Mouse (Mus musculus) intestine, embryonic 14.5 days (tissue): ENCODE measurements around the gene Nr2c2ap. TPM values are rescaled to one million over a fixed set of nuclear protein-coding genes. Genes with fewer than 3 reads are reported as not detected.

ENCODE experiments used
- ATAC-seq: fragments of 200-750 bp; cut with Nextera tagmentation; replicated peaks from 2 replicates; pipeline ENCODE4 v1.8.0; 2017; ENCODE audit warnings: low read depth, moderate number of reproducible peaks, moderate TSS enrichment, moderate library complexity; ENCODE audit not compliant: low FRiP score, low TSS enrichment
- DNase-seq: peaks from one replicate; pipeline ENCODE4 v3.0.0-alpha.2; 2018; ENCODE audit warnings: low spot score
- H3K27ac ChIP-seq: fragments of 300-500 bp; sonication (generic); 2 replicates; pipeline ENCODE4 v1.5.1; 2014; ENCODE audit warnings: low read depth, mild to moderate bottlenecking, control low read depth
- H3K27me3 ChIP-seq: fragments of 300-500 bp; sonication (generic); replicated peaks from 2 replicates; pipeline ENCODE4 v1.6.1; 2014; ENCODE audit warnings: low read length, control low read depth; ENCODE audit not compliant: control insufficient read depth, insufficient read depth
- H3K36me3 ChIP-seq: fragments of 300-500 bp; sonication (generic); 2 replicates; pipeline ENCODE4 v1.6.1; 2014; ENCODE audit warnings: low read length, control low read depth; ENCODE audit not compliant: control insufficient read depth, insufficient read depth
- H3K4me1 ChIP-seq: fragments of 300-500 bp; sonication (generic); replicated peaks from 2 replicates; pipeline ENCODE4 v1.6.1; 2014; ENCODE audit warnings: low read length, control low read depth, mixed read lengths; ENCODE audit not compliant: control insufficient read depth, insufficient read depth
- H3K4me2 ChIP-seq: fragments of 300-500 bp; sonication (generic); 2 replicates; pipeline ENCODE4 v1.6.1; 2014; ENCODE audit warnings: low read length
- H3K4me3 ChIP-seq: fragments of 300-500 bp; sonication (generic); 2 replicates; pipeline ENCODE4 v1.5.1; 2014; ENCODE audit warnings: low read depth, low read length, control low read depth, mixed read lengths
- H3K9ac ChIP-seq: fragments of 300-500 bp; sonication (generic); 2 replicates; pipeline ENCODE4 v1.6.1; 2014; ENCODE audit warnings: mild to moderate bottlenecking, low read length
- H3K9me3 ChIP-seq: fragments of 300-500 bp; sonication (generic); 2 replicates; pipeline ENCODE4 v1.6.1; 2016; ENCODE audit warnings: low read length, control low read depth; ENCODE audit not compliant: control insufficient read depth
- WGBS: fragments of 180-500 bp; shearing (Covaris S2); extraction: QIAGEN DNeasy Blood & Tissue Kit; methylation state at CpG from one replicate; pipeline ENCODE4 v1.1.7; 2014; 5-methylcytosine and 5-hydroxymethylcytosine counted together
- polyA plus RNA-seq: library from polyadenylated mRNA; unstranded; fragments of >200 nt; fragmentation: Nextera tagmentation; extraction: Ambion mirVana; gene quantifications from 2 replicates; pipeline ENCODE4 v1.2.1, GENCODE M21; 2014

Nr2c2ap gene
- polyA plus RNA-seq, 1 experiment from 2014 or later: 29.5 TPM

DNA sequence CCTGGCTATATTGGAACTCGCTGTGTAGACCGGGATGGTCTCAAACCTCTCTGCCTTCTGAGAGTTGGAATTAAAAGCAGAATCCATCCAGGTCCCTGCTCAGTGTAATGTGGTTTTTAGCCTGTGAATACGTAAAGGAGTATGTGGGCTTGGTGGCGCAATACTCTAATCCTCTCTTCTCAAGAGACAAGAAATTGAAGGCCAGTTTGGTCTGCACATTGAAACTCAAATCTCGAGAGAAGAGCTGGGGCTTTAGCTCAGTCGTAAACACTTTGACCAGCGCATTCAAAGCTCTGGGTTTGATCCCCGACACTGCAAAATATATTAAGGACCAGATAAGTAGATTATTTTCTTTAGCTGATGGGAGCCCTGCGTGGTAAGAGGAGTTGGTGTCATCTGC is 8.8 kb downstream of the Nr2c2ap start:
- Histone ChIP-seq H3K9me3 (no peaks in the 10 kb centered on the region), H3K27me3 (no peaks in the 10 kb centered on the region), H3K4me2 (peak overlapping the region; percentile 78), H3K27ac (peak overlapping the region; percentile 69), H3K4me3 (peak overlapping the region; percentile 94), H3K4me1 (peaks cover 16% of the 10 kb centered on the region), H3K9ac (peak overlapping the region; percentile 75), H3K36me3 (peaks cover 40% of the 10 kb centered on the region)
- ATAC-seq (no peak), DNase-seq (no peak)
- 6% methylated on average over 9 of the region's 9 CpGs for WGBS

DNA sequence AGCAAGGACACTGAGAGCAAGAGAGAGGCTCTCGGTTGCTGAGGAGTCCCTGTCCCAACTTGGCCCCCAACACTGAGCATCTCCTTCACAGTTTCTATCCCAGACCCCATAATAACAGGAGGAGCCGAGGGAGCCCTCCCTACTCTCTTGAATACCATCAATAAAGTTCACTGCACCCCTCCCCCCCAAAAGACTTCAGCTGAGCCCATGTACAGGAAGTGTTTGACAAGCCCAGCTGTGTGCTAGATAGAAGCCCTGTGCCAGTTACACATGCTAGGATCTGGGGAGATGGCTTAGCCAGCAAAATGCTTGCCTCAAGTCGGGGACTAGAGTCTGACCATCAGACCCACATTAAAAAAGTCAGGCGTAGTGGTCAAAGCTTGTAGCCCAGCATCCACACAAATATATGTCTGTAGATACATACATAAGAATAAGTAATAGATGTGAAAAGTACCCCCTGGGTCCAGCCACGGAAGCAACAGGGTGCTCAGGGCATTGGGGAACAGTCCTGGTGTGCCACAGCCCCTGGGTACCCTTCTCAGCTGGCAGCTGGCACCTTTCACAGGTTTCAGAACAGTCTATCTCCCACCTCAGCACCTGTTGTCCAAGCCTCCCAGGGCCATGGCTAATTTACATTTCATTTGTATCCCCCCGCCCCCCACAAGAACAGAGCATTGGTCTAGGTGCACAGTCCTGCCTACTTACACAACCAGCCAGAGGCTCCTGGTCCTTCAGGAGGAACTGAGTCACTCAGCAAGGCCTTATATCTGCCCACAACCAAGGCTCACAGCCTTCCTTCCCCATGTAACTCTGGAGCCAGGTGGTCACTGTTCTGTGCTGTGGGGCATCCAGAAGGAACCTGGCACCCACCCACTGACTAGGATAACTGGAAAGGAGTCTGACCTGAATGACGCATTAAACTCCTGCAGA is 16.8 kb downstream of the Nr2c2ap start:
- 80% methylated on average over 7 of the region's 7 CpGs for WGBS
- H3K9ac ChIP-seq: no peak overlapping the region
- DNase-seq: no peak
- peaks cover 35% of the 10 kb centered on the region for H3K36me3 ChIP-seq
- no peak overlapping the region for H3K27ac ChIP-seq
- H3K27me3 ChIP-seq: no peaks in the 10 kb centered on the region
- H3K4me2 ChIP-seq: no peak overlapping the region
- H3K4me1 ChIP-seq: no peaks in the 10 kb centered on the region
- ATAC-seq: no peak
- H3K4me3 ChIP-seq: no peak overlapping the region
- H3K9me3 ChIP-seq: no peaks in the 10 kb centered on the region

DNA sequence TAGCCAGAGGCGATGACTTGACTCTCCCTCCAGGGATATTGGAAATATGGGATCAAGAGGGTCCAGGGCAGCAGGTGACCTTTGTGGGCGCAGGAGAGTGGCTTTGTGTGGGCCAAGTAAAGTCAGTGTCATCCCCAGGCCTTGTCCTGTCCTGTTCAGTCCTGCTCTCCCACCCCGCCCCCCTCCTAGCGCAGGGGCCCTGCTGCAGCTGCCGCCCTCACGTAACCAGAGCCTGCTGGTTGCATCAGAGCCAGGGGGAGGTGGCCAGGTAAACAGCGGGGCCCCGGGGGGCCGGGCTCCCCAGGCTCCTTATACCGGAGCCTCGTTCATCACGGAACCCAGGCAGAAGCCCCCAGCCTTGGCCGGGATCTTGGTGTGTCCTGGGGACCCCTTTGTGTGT is 19.0 kb downstream of the Nr2c2ap start:
- Histone ChIP-seq H3K27me3 (no peaks in the 10 kb centered on the region), H3K4me1 (no peaks in the 10 kb centered on the region), H3K9me3 (no peaks in the 10 kb centered on the region), H3K9ac (no peak overlapping the region), H3K27ac (no peak overlapping the region), H3K4me2 (no peak overlapping the region), H3K36me3 (peaks cover 19% of the 10 kb centered on the region), H3K4me3 (no peak overlapping the region)
- ATAC-seq (no peak; the same call in 1 of the 2 replicates), DNase-seq (no peak)
- 15% methylated on average over 13 of the region's 13 CpGs for WGBS

DNA sequence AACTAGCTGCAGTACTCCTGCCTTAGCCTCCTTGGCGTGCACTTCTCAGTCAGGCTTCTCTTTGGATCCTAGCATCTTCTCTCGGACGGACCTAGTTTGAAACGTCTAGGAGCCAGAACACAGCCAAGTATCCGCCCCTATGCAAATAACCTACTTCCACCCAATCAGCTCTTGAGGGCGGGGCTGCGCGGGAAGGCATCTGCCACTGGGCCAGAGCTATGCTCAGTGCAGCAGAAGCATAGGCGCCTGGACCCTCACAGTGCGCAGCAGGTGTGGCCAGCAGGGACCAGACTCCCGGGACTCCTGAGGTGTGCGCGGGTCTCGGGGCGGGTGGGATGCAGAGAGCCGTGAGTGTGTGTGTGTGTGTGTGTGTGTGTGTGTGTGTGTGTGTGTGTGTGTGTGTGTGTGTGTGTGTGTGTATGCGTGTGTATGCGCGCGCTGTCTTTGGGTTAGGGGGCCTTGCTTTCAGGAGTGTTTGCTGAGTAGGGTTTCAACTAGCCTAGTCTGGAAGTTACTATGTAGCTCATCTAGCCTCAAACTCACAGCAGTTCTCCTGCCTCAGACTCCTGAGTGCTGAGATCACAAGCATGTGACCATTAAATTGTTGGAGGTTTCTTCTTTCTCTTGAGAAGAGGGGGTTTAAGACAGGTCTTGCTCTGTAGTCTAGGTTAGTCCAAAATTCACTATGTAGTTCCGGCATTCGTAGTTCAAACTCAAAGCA is 21.6 kb downstream of the Nr2c2ap start:
- Histone ChIP-seq H3K9me3 (no peaks in the 10 kb centered on the region), H3K36me3 (no peaks in the 10 kb centered on the region), H3K4me3 (no peak overlapping the region), H3K9ac (no peak overlapping the region), H3K4me2 (peak overlapping the region; percentile 11; the same call in 1 of the 2 replicates), H3K27me3 (no peaks in the 10 kb centered on the region), H3K27ac (no peak overlapping the region), H3K4me1 (no peaks in the 10 kb centered on the region)
- WGBS: 13% methylated on average over 22 of the region's 22 CpGs
- DNase-seq (peak; percentile 85), ATAC-seq (peak; percentile 90)

DNA sequence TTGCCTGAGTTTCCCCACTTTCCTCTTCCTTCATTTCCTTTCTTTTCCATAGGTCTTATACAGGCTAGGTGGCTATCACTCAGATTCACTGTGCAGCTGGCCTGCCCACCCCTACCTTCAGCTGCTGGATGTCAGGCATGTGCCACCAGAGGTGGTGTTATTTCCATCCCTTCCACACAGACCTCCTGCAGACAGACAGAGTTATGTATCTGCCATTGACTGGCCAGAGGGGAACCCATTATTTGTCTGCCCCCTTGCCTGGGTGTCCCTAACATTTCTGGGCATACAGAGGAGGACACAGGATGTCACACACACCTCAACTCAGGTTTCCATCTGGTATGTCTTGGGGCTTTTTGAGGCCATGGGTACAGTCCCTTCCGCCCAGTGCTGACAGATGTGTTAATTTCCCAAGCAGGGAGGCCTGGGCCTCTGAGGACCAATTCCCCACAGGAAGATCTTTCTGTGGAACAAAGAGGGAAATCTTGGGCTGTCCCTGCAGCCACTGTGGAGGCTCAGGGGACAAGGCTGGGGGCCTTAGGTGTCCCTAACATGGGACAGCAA is 26.2 kb downstream of the Nr2c2ap start:
- no peak overlapping the region for H3K27ac ChIP-seq
- no peak overlapping the region for H3K9ac ChIP-seq
- H3K9me3 ChIP-seq: no peaks in the 10 kb centered on the region
- ATAC-seq (no peak), DNase-seq (no peak)
- H3K4me1 ChIP-seq: no peaks in the 10 kb centered on the region
- H3K36me3 ChIP-seq: no peaks in the 10 kb centered on the region
- H3K4me3 ChIP-seq: no peak overlapping the region
- no peak overlapping the region for H3K4me2 ChIP-seq
- WGBS: 93% methylated on average over 1 of the region's 1 CpGs
- no peaks in the 10 kb centered on the region for H3K27me3 ChIP-seq

DNA sequence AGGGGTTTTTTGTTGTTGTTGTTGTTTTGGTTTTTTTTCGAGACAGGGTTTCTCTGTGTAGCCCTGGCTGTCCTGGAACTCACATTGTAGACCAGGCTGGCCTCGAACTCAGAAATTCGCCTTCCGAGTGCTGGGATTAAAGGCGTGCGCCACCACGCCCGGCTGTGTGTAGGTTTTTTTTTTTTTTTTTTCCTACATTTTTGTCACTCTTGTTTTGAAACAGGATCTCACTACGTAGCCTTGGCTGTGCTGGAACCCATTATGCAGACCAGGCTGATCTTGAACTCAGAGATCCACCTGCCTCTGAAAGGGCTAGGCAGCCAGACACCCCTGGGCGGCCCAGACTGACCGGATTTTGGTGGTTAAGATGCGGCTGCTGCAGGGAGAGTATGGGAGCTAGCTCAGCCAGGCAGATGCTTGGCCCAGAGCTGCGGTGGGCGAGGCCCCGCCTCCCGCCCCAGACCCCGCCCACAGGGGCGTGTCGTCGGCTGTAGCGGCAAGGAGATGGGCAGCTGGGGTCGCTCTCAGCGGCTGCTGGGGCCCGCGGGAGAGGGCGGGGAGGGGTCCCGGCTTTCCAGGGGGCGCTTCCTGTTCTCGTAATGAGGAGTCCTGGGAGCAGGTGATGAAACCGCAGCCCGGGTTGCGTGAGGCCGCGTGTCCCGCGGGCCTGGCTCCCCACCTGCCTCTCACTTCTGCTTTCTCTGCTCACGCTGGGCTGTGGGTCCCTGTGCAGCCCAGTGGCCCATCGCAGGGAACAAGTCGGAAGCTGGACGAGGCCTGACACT is 27.1 kb downstream of the Nr2c2ap start:
- peak; percentile 89 for ATAC-seq
- no peak overlapping the region for H3K27ac ChIP-seq
- no peaks in the 10 kb centered on the region for H3K4me1 ChIP-seq
- H3K36me3 ChIP-seq: no peaks in the 10 kb centered on the region
- peak overlapping the region; percentile 65 for H3K4me2 ChIP-seq
- DNase-seq: peak; percentile 89
- H3K9ac ChIP-seq: peak overlapping the region; percentile 17; the same call in 1 of the 2 replicates
- H3K4me3 ChIP-seq: peak overlapping the region; percentile 42
- WGBS: 11% methylated on average over 39 of the region's 40 CpGs
- no peaks in the 10 kb centered on the region for H3K27me3 ChIP-seq
- no peaks in the 10 kb centered on the region for H3K9me3 ChIP-seq

DNA sequence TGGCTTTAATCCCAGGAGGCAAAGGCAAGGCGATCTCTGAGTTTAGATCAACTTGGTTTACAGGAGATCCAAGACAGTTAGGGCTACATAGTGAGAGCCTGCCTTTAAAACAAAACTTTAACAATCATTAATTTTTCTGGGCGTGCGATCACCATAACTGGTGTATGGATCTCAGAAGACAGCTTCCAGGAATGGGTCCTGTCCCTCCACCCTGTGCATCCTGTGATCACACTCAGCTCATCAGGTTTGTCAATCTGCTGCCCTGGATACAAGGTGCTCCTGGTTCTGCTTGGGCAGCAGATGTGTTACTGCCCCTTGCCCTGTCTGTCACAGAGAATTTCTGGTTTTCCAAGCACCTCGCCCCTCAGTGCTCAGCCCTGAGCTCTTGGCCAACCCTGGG is 28.1 kb downstream of the Nr2c2ap start:
- H3K4me1 ChIP-seq: no peaks in the 10 kb centered on the region
- no peaks in the 10 kb centered on the region for H3K9me3 ChIP-seq
- H3K4me3 ChIP-seq: no peak overlapping the region
- ATAC-seq: no peak
- no peaks in the 10 kb centered on the region for H3K27me3 ChIP-seq
- no peaks in the 10 kb centered on the region for H3K36me3 ChIP-seq
- H3K4me2 ChIP-seq: no peak overlapping the region
- WGBS: 80% methylated on average over 4 of the region's 4 CpGs
- no peak overlapping the region for H3K27ac ChIP-seq
- no peak overlapping the region for H3K9ac ChIP-seq
- no peak for DNase-seq

DNA sequence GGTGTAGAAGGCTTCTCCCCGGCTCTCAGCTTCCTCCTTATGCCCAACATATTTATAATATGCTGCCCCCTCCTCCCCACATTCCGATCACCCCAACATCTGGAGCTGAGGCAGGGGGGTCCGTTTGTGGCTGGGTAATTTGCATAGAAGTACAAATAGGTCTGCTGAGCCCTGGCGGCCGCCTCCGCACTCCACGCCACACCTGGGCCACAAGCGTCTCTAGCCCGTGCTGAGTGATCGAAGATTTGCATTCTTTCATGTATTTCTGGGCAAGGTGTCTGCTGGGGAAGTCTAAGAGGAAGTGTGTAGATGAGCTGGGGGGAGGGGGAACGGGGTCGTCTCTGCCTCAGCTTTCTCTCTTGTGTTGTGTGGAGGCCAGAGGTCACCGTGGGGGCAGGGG is 28.9 kb downstream of the Nr2c2ap start:
- Histone ChIP-seq H3K36me3 (no peaks in the 10 kb centered on the region), H3K9me3 (no peaks in the 10 kb centered on the region), H3K4me1 (no peaks in the 10 kb centered on the region), H3K4me3 (no peak overlapping the region), H3K9ac (no peak overlapping the region), H3K27ac (no peak overlapping the region), H3K4me2 (no peak overlapping the region), H3K27me3 (peaks cover under 1% of the 10 kb centered on the region; the same call in 1 of the 2 replicates)
- WGBS: 64% methylated on average over 13 of the region's 13 CpGs
- no peak for DNase-seq
- no peak for ATAC-seq
